Mouse (Mus musculus) common myeloid progenitor, adult 5-6 weeks (primary cell): Measurements from ENCODE around the gene Rrnad1. TPM values are rescaled to one million over a fixed set of nuclear protein-coding genes. Genes with fewer than 3 reads are reported as not detected.

Experiments used
- ATAC-seq: replicated peaks from 2 replicates; pipeline ENCODE4 v1.8.0; 2016; ENCODE audit warnings: low read depth, mild to moderate bottlenecking, moderate TSS enrichment, inconsistent platforms; ENCODE audit not compliant: poor library complexity, severe bottlenecking
- total RNA-seq: library from RNA; stranded (forward); fragments of 200-1000, 187-1606 nt; gene quantifications from 2 replicates; pipeline ENCODE4 v1.2.3, GENCODE M21; 2017

Rrnad1 gene
- total RNA-seq, 1 experiment from 2014 or later: 13.5 TPM

GRCm38 (mm10) chr3:87949955-87950515 lies 19.5 kb upstream of the Rrnad1 start:
- ATAC-seq: no peak

GRCm38 (mm10) chr3:87949266-87949954 lies 18.9 kb upstream of the Rrnad1 start:
- ATAC-seq: no peak

GRCm38 (mm10) chr3:87948378-87949265 lies 18.1 kb upstream of the Rrnad1 start, which contains the start of gene Crabp2:
Crabp2 (plus strand) TSS chr3:87948666.
- peak; percentile 29 for ATAC-seq

- no peak for ATAC-seq
Measured at GRCm38 (mm10) chr3:87947811-87948199, 17.3 kb upstream of the Rrnad1 start.

GRCm38 (mm10) chr3:87947056-87947810 lies 16.7 kb upstream of the Rrnad1 start:
- ATAC-seq: no peak

- ATAC-seq: no peak
Measured at GRCm38 (mm10) chr3:87946541-87946860, 16.0 kb upstream of the Rrnad1 start.

- no peak for ATAC-seq
Measured at GRCm38 (mm10) chr3:87945781-87946540, 15.4 kb upstream of the Rrnad1 start.

- no peak for ATAC-seq
Measured at GRCm38 (mm10) chr3:87944838-87945600, 14.5 kb upstream of the Rrnad1 start.

GRCm38 (mm10) chr3:87943586-87943985 lies 13.1 kb upstream of the Rrnad1 start:
- ATAC-seq: no peak

- ATAC-seq: no peak
Measured at GRCm38 (mm10) chr3:87942471-87942870, 12.0 kb upstream of the Rrnad1 start.

GRCm38 (mm10) chr3:87940611-87941010 lies 10.1 kb upstream of the Rrnad1 start:
- no peak for ATAC-seq

GRCm38 (mm10) chr3:87935776-87936175 lies 5.3 kb upstream of the Rrnad1 start:
- peak; percentile 78 for ATAC-seq

- no peak for ATAC-seq
Measured at GRCm38 (mm10) chr3:87935201-87935600, 4.7 kb upstream of the Rrnad1 start.

- ATAC-seq: no peak
Measured at GRCm38 (mm10) chr3:87934501-87934900, 4.0 kb upstream of the Rrnad1 start.

GRCm38 (mm10) chr3:87934026-87934425 lies 3.5 kb upstream of the Rrnad1 start:
- no peak for ATAC-seq

GRCm38 (mm10) chr3:87929341-87930077 lies 1.0 kb downstream of the Rrnad1 start:
- ATAC-seq: peak; percentile 28

GRCm38 (mm10) chr3:87927452-87927851 lies 3.1 kb downstream of the Rrnad1 start:
- no peak for ATAC-seq

- no peak for ATAC-seq
Measured at GRCm38 (mm10) chr3:87924996-87925395, 5.5 kb downstream of the Rrnad1 start.
